Comparison of ENCODE assay signal across 28 mouse cellular contexts in the genomic region with DNA sequence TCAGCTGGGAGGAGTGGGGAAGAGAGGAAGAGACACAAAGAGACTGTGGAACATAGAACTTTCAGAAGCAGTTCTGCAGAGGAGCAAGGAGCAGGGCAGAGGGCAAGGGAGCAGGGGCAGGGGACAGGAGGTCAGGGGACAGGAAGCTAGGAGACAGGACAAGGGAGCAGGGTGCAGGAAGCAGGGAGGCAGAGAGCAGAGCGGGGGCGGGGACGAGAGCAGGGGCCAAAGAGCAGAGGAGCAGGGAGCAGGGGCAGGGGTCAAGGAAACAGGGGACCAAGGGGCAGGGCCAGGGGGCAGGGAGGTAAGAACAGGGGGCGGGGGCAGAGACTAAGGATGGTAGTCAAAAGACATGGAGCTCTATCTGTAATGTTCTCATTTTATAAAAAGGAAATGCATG. TPM values are rescaled to one million over a fixed set of nuclear protein-coding genes. Genes with fewer than 3 reads are reported as not detected.
A peak's percentile ranks its signal among the peaks of the same experiment; 100 is the strongest.
DNase-seq lines count a peak whose midpoint lies in the region; ATAC-seq and TF ChIP-seq lines count a peak whose summit lies in the region.
"Not testable (repeated sequence)": the region's sequence is repeated elsewhere in the genome, so short reads cannot be mapped to it uniquely, and the experiment has no call there.
"Had no signal": no experiment of that assay in that cellular context is flagged by ENCODE, and none has a peak within 500 bp of the region (broad histone marks: within the 10 kb centered on the region; RNA-seq: fewer than 3 reads in every experiment).

No protein-coding gene starts in this region.

- not testable (repeated sequence) for H3K27me3 ChIP-seq in embryonic facial prominence, embryonic 10.5 days (replicated peaks; ENCODE audit: low read depth, poor library complexity, severe bottlenecking); intestine, embryonic 16.5 days (replicated peaks; ENCODE audit: control insufficient read depth, insufficient read depth, low read length); liver, embryonic 12.5 days (replicated peaks); stomach, postnatal 0 days (ENCODE audit: control insufficient read depth, insufficient read depth, low read length)

- not testable (repeated sequence) for H3K4me3 ChIP-seq in embryonic facial prominence, embryonic 10.5 days; intestine, embryonic 16.5 days (ENCODE audit: low read length); liver, embryonic 12.5 days; stomach, postnatal 0 days (ENCODE audit: low read depth, low read length)

- 13% methylated on average over 4 of the region's 4 CpGs for WGBS in embryonic facial prominence, embryonic 10.5 days
- 62% methylated on average over 4 of the region's 4 CpGs for WGBS in intestine, embryonic 16.5 days
- 54% methylated on average over 4 of the region's 4 CpGs for WGBS in liver, embryonic 12.5 days (ENCODE audit: insufficient replicate concordance)
- WGBS in stomach, postnatal 0 days = 78% methylated on average over 4 of the region's 4 CpGs

- H3K36me3 ChIP-seq in embryonic facial prominence, embryonic 10.5 days (replicated peaks); intestine, embryonic 16.5 days (ENCODE audit: control insufficient read depth, insufficient read depth, low read length); liver, embryonic 12.5 days; stomach, postnatal 0 days (ENCODE audit: control insufficient read depth, insufficient read depth, low read length): not testable (repeated sequence)

- TF ChIP-seq CTCF in stomach, postnatal 0 days (IDR thresholded peaks at IDR 0.05; ENCODE audit: low read depth) = not testable (repeated sequence)

- peak; percentile 16 for DNase-seq in adrenal gland, postnatal 14 days
- DNase-seq in embryonic facial prominence, embryonic 10.5 days (ENCODE audit: low spot score) = peak; percentile 21
- peak; percentile 34 to 37 for DNase-seq in kidney, adult 8-10 months
- DNase-seq in kidney, postnatal 25 days = peak; percentile 32 to 75
- peak; percentile 36 to 41 for DNase-seq in right cerebral cortex, postnatal 10 days (ENCODE audit: low spot score in 2 of 2)
- DNase-seq in stomach, postnatal 0 days (ENCODE audit: low spot score) = peak; percentile 11

- ATAC-seq in intestine, embryonic 16.5 days = peak; percentile 52; the same call in 1 of the 2 replicates
- 0 out of 2 replicates have a peak, but pooled peaks have one; percentile 32 for ATAC-seq in liver, embryonic 12.5 days
- ATAC-seq in stomach, postnatal 0 days (ENCODE audit: low FRiP score, low TSS enrichment) = not testable (repeated sequence)

- TF ChIP-seq EP300 in stomach, postnatal 0 days (optimal IDR thresholded peaks at IDR 0.05) = not testable (repeated sequence)

- H3K9ac ChIP-seq in intestine, embryonic 16.5 days (ENCODE audit: low read depth, low read length); liver, embryonic 12.5 days; stomach, postnatal 0 days (ENCODE audit: low read length): not testable (repeated sequence)

- not testable (repeated sequence) for H3K27ac ChIP-seq in embryonic facial prominence, embryonic 10.5 days (replicated peaks); intestine, embryonic 16.5 days (ENCODE audit: low read length); liver, embryonic 12.5 days; stomach, postnatal 0 days (replicated peaks)

- not testable (repeated sequence) for H3K4me2 ChIP-seq in intestine, embryonic 16.5 days (ENCODE audit: low read depth, low read length); liver, embryonic 12.5 days; stomach, postnatal 0 days (replicated peaks; ENCODE audit: low read depth)

- H3K9me3 ChIP-seq in embryonic facial prominence, embryonic 10.5 days; intestine, embryonic 16.5 days (ENCODE audit: control insufficient read depth, low read length); liver, embryonic 12.5 days (replicated peaks); stomach, postnatal 0 days (ENCODE audit: control insufficient read depth, low read length): not testable (repeated sequence)

- H3K4me1 ChIP-seq in embryonic facial prominence, embryonic 10.5 days; intestine, embryonic 16.5 days (ENCODE audit: control insufficient read depth, insufficient read depth, low read length); liver, embryonic 12.5 days; stomach, postnatal 0 days (replicated peaks; ENCODE audit: control insufficient read depth, insufficient read depth): not testable (repeated sequence)

RNA-seq across cellular contexts. Expression of a gene that starts 43.3 kb away (rescaled TPM):
- not detected in 2 replicates for total RNA-seq in adrenal gland, postnatal 14 days (2021)
- not detected in 2 replicates for polyA plus RNA-seq in embryonic facial prominence, embryonic 10.5 days (2016; fragmentation: Nextera tagmentation; extraction: Ambion mirVana)
- not detected in 2 replicates for polyA plus RNA-seq in intestine, embryonic 16.5 days (2015; fragmentation: Nextera tagmentation; extraction: Ambion mirVana)
- not detected in 2 replicates for polyA plus RNA-seq in liver, embryonic 12.5 days (2016; fragmentation: Nextera tagmentation; extraction: Ambion mirVana)
- not detected in 2 replicates for polyA plus RNA-seq in stomach, postnatal 0 days (2015; fragmentation: Nextera tagmentation; extraction: Ambion mirVana)
- total RNA-seq: adrenal gland, adult 8-10 months; adrenal gland, postnatal 36 days; ES-E14; gastrocnemius, adult 18-20 months; gastrocnemius, postnatal 10 days; gastrocnemius, postnatal 36 days; granulocyte monocyte progenitor cell, adult 5-6 weeks; heart, adult 8-10 months; heart, postnatal 25 days; hematopoietic stem cell, adult 5-6 weeks had no signal
- polyA plus RNA-seq: activated CD4-positive, CD25-positive, alpha-beta regulatory T cell, adult 4 months; embryonic facial prominence, embryonic 11.5 days; forebrain, embryonic 10.5 days; forebrain, embryonic 13.5 days; forebrain, embryonic 16.5 days; heart, embryonic 11.5 days; heart, embryonic 14.5 days; heart, postnatal 0 days; hindbrain, embryonic 13.5 days; hindbrain, embryonic 16.5 days had no signal
